Mouse (Mus musculus) CH12.LX (cell line): ENCODE data around the gene Olfr350. TPM values are rescaled to one million over a fixed set of nuclear protein-coding genes. Genes with fewer than 3 reads are reported as not detected.

Experiments
- DNase-seq: peaks from one replicate; pipeline ENCODE4 v3.0.0-alpha.2; 2013; ENCODE audit errors: extremely low read depth
- H3K27ac ChIP-seq: 2 replicates; pipeline ENCODE4 v1.5.1; 2012; ENCODE audit warnings: low read depth, mild to moderate bottlenecking, control low read depth, moderate library complexity; ENCODE audit not compliant: insufficient read depth
- H3K27me3 ChIP-seq: replicated peaks from 2 replicates; pipeline ENCODE3; 2012; ENCODE audit warnings: inconsistent platforms
- H3K36me3 ChIP-seq, 2 experiments: replicated peaks in 1 of 2; 2 replicates each; pipeline versions ENCODE3 to v1.6.1; 2012; ENCODE audit warnings: inconsistent platforms in 1 of 2, low read length in 1 of 2, mild to moderate bottlenecking in 1 of 2, mixed read lengths in 1 of 2, moderate library complexity in 1 of 2; ENCODE audit not compliant: control insufficient read depth in 1 of 2, insufficient read depth in 1 of 2
- H3K4me1 ChIP-seq, 2 experiments: 2 replicates each; pipeline ENCODE4 v1.6.1; 2012; ENCODE audit warnings: inconsistent platforms in 1 of 2, moderate library complexity in 1 of 2; ENCODE audit not compliant: insufficient read depth in 2 of 2, control insufficient read depth in 1 of 2
- H3K4me2 ChIP-seq: 2 replicates; pipeline ENCODE4 v1.6.1; 2012; ENCODE audit warnings: low read depth, mild to moderate bottlenecking, control low read depth; ENCODE audit not compliant: poor library complexity, insufficient read depth, severe bottlenecking
- H3K4me3 ChIP-seq, 3 experiments: fragments of 150-350 bp in 1 of 3; sonication (generic) in 1 of 3; replicated peaks in 1 of 3; 2 replicates each; pipeline versions ENCODE3 to v1.5.1; 2011 to 2012; ENCODE audit warnings: low read depth in 2 of 3, low read length in 2 of 3, mild to moderate bottlenecking in 2 of 3, moderate library complexity in 2 of 3, control low read depth in 1 of 3, improper control_type of control experiment in 1 of 3, inconsistent platforms in 1 of 3, mixed read lengths in 1 of 3; ENCODE audit not compliant: poor library complexity in 1 of 3
- H3K79me2 ChIP-seq: replicated peaks from 2 replicates; pipeline ENCODE4 v1.6.1; 2012; ENCODE audit warnings: mild to moderate bottlenecking, moderate library complexity; ENCODE audit not compliant: control insufficient read depth, poor library complexity, insufficient read depth, severe bottlenecking; ENCODE audit errors: extremely low read depth
- H3K9ac ChIP-seq: 2 replicates; pipeline ENCODE4 v1.6.1; 2012; ENCODE audit warnings: low read depth, mild to moderate bottlenecking, control low read depth, moderate library complexity; ENCODE audit not compliant: insufficient read depth
- H3K9me3 ChIP-seq: replicated peaks from 2 replicates; pipeline ENCODE3; 2012; ENCODE audit warnings: low read length, inconsistent platforms, mixed read lengths
- CHD2 ChIP-seq: IDR thresholded peaks from 2 replicates; pipeline ENCODE4 v1.6.1; 2011; ENCODE audit warnings: low read length, improper control_type of control experiment
- ELF1 ChIP-seq: IDR thresholded peaks from 2 replicates; pipeline ENCODE4 v1.6.1; 2014; ENCODE audit warnings: low read depth, mild to moderate bottlenecking, inconsistent platforms, low read length, improper control_type of control experiment
- EP300 ChIP-seq: IDR thresholded peaks from 2 replicates; pipeline ENCODE4 v1.6.1; 2011; ENCODE audit warnings: low read length, improper control_type of control experiment
- JUN ChIP-seq: IDR thresholded peaks from 2 replicates; pipeline ENCODE4 v1.6.1; 2011; ENCODE audit warnings: low read depth, mild to moderate bottlenecking, low read length, improper control_type of control experiment, moderate library complexity; ENCODE audit not compliant: insufficient read depth
- KAT2A ChIP-seq: IDR thresholded peaks from 2 replicates; pipeline ENCODE4 v1.6.1; 2012; ENCODE audit warnings: low read length, improper control_type of control experiment, inconsistent platforms; ENCODE audit not compliant: insufficient replicate concordance
- MAZ ChIP-seq: IDR thresholded peaks from 2 replicates; pipeline ENCODE4 v1.6.1; 2012; ENCODE audit warnings: low read depth, mild to moderate bottlenecking, inconsistent platforms, low read length, improper control_type of control experiment, moderate library complexity
- MEF2A ChIP-seq: IDR thresholded peaks from 2 replicates; pipeline ENCODE4 v1.6.1; 2014; ENCODE audit warnings: low read depth, mild to moderate bottlenecking, inconsistent platforms, low read length, improper control_type of control experiment, borderline replicate concordance
- NRF1 ChIP-seq: IDR thresholded peaks from 2 replicates; pipeline ENCODE4 v1.6.1; 2014; ENCODE audit warnings: low read depth, mild to moderate bottlenecking, inconsistent platforms, low read length, improper control_type of control experiment, moderate library complexity
- USF2 ChIP-seq: conservative IDR thresholded peaks from 2 replicates; pipeline ENCODE4 v1.6.1; 2011; ENCODE audit warnings: low read depth, low read length, improper control_type of control experiment
- ZKSCAN1 ChIP-seq: IDR thresholded peaks from 2 replicates; pipeline ENCODE4 v1.6.1; 2012; ENCODE audit warnings: low read depth, inconsistent platforms, low read length, improper control_type of control experiment, borderline replicate concordance
- dilution Hi-C: fragments of 300-500 bp; cut with MboI; formaldehyde crosslinking; loops from 2 replicates; pipeline ENCODE4 v1.14.3; 2020; ENCODE audit warnings: low sequenced_read_pairs; ENCODE audit not compliant: extremely low pct_unique_long_range_greater_than_20kb, extremely low pct_ligation_motif_present
- in situ Hi-C: fragments of 300-500 bp; cut with MboI; formaldehyde crosslinking; loops from 3 replicates; pipeline ENCODE4 v1.14.3; 2019; ENCODE audit warnings: low sequenced_read_pairs, low pct_ligation_motif_present, low pct_unique_long_range_greater_than_20kb, mixed read lengths
- polyA plus RNA-seq: library from polyadenylated mRNA; unstranded; fragments of >175 nt; gene quantifications from 2 replicates; pipeline ENCODE4 v1.2.1, GENCODE M21; 2012; ENCODE audit warnings: low read depth; ENCODE audit not compliant: insufficient read length
- total RNA-seq, 2 experiments: library from RNA; depleted of rRNA; stranded (reverse); fragments of 300-350 nt in 1 of 2; fragments of >200 nt in 1 of 2; gene quantifications; 2 replicates each; pipeline ENCODE4 v1.2.3; 2012 to 2014

The Olfr350 gene
- total and polyA plus RNA-seq, 3 experiments, result not detected

- in situ Hi-C loops, result no loop called here
These were observed 16.4 kb downstream of the Olfr350 start, which contains the start of gene Olfr351 for GRCm38 (mm10) chr2:36862560-36862959. TSS of gene Olfr351 (minus strand) at chr2:36862660.

GRCm38 (mm10) chr2:36868160-36868559 is 22.1 kb downstream of the Olfr350 start, which contains the start of gene Olfr352:
TSS of gene Olfr352 (plus strand) at chr2:36868460.
- Histone ChIP-seq H3K27me3 (peaks cover 30% of the 10 kb centered on the region), H3K4me1 (no peaks in the 10 kb centered on the region), H3K4me3 (no peak within 1 kb of the TSS), H3K79me2 (no peaks in the 10 kb centered on the region), H3K9me3 (no peaks in the 10 kb centered on the region), H3K36me3 (no peaks in the 10 kb centered on the region), H3K27ac (no peak within 1 kb of the TSS), H3K9ac (no peak within 1 kb of the TSS), H3K4me2 (no peak within 1 kb of the TSS)
- dilution Hi-C loops (no loop called here), in situ Hi-C loops (no loop called here)
- no peak for DNase-seq
- no peak for TF ChIP-seq EP300
- no peak for TF ChIP-seq KAT2A
- TF ChIP-seq ZKSCAN1, result no peak
- no peak for TF ChIP-seq USF2
- TF ChIP-seq MAZ, result no peak
- no peak for TF ChIP-seq CHD2

More at GRCm38 (mm10) chr2:36862560-36862959, 16.4 kb downstream of the Olfr350 start, which contains the start of gene Olfr351:
- no peak for TF ChIP-seq ELF1
- TF ChIP-seq, all 38 proteins: peak for 0
- no peaks in the 10 kb centered on the region for H3K79me2 ChIP-seq
- dilution Hi-C loops, result no loop called here
- H3K36me3 ChIP-seq, result no peaks in the 10 kb centered on the region
- no peak within 1 kb of the TSS for H3K27ac ChIP-seq
- H3K9ac ChIP-seq, result no peak within 1 kb of the TSS
- no peak for DNase-seq
- no peak within 1 kb of the TSS for H3K4me3 ChIP-seq
- peaks cover 35% of the 10 kb centered on the region for H3K27me3 ChIP-seq
- no peak within 1 kb of the TSS for H3K4me2 ChIP-seq
- no peaks in the 10 kb centered on the region for H3K4me1 ChIP-seq
- H3K9me3 ChIP-seq, result no peaks in the 10 kb centered on the region

GRCm38 (mm10) chr2:36892836-36893235 is 46.7 kb downstream of the Olfr350 start, which contains the start of gene Olfr353:
TSS of gene Olfr353 (minus strand) at chr2:36892936.
- Histone ChIP-seq H3K79me2 (no peaks in the 10 kb centered on the region), H3K4me3 (no peak within 1 kb of the TSS), H3K9me3 (no peaks in the 10 kb centered on the region), H3K27me3 (peaks cover 29% of the 10 kb centered on the region), H3K27ac (no peak within 1 kb of the TSS), H3K9ac (no peak within 1 kb of the TSS), H3K4me2 (no peak within 1 kb of the TSS), H3K4me1 (no peaks in the 10 kb centered on the region), H3K36me3 (no peaks in the 10 kb centered on the region)
- no peak for DNase-seq
- dilution Hi-C loops, result no loop called here
- in situ Hi-C loops, result no loop called here
- no peak for TF ChIP-seq MEF2A
- TF ChIP-seq NRF1, result no peak
- no peak for TF ChIP-seq JUN
- no peak for TF ChIP-seq CHD2
